Mouse (Mus musculus): ENCODE data around the gene Nrxn3.

The Nrxn3 gene

DNA sequence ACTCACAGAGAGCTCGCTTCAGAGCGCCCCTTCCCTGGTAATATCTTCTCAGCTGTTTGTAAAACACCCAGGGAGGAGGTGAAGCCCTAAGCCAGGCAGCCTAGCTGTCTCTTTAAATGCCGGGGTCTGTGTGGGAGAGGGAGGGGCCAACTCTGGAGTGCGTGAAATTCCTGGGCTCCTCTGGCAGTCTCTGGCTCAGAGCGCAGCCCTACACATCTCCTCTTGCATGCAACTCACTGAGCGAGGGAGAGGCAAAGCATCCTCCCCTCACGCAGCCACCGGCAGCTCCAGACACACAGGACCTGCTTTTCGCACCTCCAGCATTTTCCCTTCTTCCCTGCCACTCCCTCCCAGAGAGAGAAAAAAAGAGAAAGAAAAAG, at the start of gene Nrxn3:
Nrxn3 (plus strand) TSS at position 186 of the 380 bp plus-strand sequence.
- in situ Hi-C loops (cut with MboI, MseI) = no loop called here

DNA sequence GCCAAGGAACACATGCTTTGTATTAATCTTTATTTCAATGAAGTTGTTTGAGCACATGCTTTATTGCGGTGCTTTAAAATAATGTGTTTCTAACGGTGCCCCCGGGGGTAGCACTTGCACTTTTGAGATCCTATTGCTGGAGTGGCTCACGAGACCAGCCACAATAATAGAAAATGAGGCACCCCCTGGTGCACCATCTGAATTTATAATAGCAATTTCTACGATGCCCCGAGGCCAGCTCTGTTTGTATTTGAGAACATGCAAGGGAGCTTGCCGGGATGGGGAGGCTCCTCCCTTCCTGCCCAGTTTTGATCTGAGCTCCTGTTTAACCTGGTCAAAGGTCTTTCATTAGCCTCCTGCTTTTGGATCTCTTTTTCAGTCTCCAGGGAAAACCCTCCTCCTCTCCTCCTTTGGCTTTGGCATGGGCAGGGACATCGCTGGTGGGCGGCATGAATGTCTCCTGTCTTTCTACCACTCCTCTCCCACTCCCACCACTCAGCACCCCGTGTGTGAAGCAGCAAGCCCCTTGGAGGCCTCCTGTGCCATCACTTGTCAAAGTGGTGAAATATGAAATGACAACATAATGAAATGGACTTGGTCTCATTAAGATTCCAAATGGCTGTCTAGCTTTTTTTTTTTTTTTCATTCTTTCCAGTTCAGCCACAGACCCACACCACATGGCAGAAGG, 18.4 kb upstream of the Nrxn3 start:
- in situ Hi-C loops (cut with MboI, MseI) = no loop called here

DNA sequence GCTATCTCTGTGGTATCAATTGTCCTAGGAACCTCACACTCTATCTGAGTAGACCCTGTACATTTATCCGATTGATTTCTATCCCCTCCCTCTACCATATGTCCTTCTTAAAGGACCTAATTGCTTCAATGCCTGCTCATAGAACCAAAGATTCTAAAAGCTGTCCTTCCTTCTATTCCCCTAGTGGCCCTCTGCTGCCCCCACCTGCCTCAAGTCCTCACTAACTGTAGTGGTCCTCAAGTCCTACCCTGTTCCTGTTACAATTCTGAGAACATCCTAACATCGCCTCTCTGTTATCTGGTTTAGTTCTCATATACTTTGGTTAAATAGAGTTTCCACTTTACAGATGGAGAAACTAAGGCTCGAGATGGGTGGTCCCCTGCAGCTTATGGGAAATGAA, 16.7 kb upstream of the Nrxn3 start:
- in situ Hi-C loops (cut with MboI, MseI) = no loop called here

DNA sequence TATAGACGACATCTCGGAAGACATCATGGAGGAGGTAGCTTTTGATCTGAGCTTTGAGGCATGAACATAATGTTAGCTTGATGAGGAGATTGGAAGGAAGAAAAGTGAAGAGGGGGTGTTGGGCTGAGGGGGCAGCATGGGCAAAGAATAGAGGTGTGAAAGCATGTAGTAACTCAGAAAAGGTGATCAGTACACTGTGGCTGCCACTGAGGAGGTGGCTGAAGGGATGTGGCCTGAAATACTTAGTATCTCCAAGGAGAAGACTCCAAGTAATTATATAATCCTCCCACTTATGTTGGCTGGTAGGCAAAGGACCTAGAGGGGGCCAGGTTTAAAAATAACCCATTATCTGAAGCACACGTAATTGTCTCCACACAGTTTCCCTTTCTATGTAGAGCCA, 14.9 kb upstream of the Nrxn3 start:
- in situ Hi-C loops (cut with MboI, MseI) = no loop called here

DNA sequence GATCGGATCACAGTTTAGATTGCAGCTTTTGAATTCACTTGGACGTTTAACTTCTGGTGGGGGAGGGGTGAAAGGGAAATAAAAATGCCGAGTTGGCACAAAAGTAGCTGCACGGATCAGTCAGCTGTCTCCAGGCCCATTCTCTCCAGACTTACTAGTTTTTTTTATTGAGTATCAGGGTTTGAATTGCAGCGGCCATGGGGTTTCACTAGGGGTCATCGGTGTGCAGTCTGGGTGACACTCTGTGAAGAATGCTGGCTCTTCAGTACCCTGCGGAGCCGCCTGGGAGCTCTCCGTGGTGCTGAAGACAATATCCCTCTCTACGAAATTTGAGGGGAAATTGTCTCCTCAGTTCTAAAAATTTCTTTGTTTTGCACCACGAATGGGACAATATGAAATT, 13.5 kb upstream of the Nrxn3 start:
- in situ Hi-C loops (cut with MboI, MseI) = no loop called here

DNA sequence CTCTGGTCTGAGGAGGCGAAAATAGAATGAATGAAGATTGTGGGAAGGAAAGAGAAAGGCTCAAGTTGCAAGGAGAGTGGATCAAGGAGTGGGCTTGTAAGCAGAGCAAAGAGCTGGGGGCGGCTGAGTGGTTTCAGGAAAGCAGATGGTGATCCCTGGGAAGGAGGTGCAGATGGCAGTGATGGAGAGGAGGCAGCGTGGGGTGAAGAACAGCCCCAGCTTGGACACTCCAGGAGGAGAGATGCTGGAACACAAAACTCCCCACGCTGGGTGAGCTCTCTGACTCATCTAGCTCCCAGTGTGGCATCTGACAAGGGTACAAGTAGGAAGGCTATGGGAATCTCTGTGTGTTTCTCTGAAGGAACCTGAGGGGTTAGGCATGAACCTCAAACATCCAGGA, 9.2 kb upstream of the Nrxn3 start:
- in situ Hi-C loops (cut with MboI, MseI) = no loop called here

DNA sequence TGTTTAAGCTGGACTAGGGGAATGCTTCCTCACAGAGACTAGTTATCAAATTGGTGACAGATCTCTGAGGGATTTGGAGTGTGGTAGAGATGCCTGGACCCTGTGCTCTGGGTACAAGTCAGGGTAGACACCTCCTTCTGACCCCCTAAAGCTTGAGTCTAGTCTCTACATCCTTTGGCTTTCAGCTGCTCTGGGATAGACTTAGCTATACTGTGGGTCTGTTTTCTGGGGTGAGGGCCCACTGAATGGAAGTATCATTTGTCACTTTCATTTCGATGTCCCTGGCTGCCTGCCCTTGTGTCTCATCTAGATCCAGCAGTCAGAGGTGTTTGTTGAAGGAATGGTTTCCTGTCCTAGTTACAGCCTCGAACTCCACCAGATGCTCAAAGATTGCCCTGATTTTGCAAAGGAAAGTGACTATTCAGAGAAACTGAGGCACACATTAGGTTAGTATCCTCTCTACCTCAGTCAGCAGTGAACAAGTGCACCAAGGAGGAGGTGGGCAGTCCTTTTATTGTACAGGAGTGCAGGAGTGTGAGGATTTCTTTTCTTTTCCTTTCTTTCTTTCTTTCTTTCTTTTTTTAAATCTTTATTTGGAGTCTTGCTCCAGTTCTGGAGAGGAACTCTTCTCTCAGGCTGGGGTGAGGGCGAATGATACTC, 515 bp upstream of the Nrxn3 start:
- in situ Hi-C loops (cut with MboI, MseI) = no loop called here

DNA sequence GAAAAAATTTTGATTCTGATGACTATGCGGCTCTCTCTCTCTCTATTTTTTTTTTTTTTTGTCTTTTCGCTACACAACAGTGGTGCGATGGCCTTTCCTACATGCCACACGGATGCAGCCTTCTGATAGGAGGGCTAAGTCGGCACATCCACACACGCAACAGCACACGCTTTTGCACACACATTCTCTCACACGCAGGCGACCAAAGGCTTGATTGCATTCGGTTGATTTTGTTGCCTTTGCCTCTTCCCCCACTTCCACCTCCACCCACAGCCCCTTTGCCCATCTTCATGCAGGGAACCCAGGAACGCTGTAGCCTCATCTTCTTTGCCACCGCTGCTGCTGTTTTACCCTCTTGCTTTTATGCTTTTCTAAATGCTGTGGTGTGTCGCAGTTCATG, 3.6 kb downstream of the Nrxn3 start:
- in situ Hi-C loops (cut with MboI, MseI) = no loop called here

DNA sequence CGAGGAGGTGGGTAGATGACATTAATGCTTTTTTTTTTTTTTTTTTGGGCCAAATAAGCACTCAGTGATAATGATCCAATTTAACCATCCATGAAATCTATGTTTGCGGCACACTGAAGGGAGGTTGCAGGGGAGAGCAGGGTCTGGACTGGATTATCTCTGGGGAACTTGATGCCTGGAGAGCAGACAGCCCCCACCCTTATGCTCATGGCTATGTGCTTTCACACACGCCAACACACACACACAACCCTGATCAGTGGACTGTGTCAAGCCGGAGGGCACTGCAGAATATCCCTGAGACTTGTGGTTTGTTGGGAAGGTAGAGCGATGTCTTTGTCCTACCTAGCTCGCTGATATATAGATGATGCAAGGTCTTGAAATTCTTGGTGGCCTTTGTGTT, 4.1 kb downstream of the Nrxn3 start:
- in situ Hi-C loops (cut with MboI, MseI) = no loop called here

DNA sequence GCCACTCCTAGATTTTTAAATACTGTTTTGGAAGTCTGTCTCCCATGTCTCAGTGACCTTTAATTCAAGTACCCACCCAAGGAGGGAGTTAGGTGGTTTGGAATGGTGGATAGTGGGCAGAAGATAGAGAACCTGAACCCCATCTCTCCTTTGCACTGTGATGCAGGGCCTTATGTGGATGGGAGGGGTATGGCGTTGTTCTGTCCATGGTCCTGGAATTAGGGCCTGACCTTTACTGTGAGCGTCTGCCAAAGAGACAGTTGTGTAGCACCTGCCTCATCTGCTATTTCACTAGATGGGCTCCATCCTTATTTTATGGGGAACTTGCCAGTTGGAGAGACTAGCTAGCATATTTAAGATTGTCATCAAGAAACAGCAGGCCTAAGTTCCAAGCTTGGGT, 8.0 kb downstream of the Nrxn3 start:
- in situ Hi-C loops (cut with MboI, MseI) = no loop called here

DNA sequence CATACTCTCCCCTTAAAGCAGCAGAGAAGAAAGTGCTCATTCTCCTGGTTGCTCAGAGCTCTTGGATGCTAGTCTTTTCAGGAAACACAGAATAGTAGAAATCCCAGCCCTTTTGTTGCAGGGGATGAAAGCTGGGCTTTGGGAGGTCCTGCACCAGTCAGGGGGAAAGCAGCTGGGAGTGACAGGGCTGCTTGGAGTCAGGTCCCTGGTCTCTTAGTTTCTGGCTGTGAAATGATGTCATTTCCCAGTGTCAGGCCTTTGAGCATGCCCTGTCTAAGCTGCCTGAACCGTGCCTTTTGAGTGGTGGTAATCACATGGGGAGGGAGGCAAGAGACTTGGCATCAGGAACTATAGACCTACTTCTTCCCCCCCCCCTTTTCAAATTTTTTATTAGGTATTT, 12.4 kb downstream of the Nrxn3 start:
- in situ Hi-C loops (cut with MboI, MseI) = no loop called here

DNA sequence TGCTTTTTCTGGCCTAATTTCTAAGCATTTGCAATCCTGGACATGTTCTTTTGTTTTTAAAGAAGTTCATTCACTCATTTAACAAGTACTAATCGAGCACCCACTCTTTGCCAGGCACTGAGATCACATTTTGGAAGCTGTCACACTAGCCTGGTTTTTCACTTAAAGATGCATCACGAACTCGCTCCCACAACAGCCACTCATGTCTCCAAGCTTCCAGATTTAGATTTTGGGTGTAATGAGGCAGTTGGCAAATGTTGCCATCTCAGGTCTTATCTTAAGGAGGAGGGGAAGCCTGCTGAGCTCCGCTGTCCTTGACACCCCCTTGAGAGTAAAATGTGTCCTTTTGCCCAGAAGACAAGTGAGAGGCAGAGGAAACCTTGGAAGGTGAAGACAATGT, 14.4 kb downstream of the Nrxn3 start:
- in situ Hi-C loops (cut with MboI, MseI) = no loop called here

DNA sequence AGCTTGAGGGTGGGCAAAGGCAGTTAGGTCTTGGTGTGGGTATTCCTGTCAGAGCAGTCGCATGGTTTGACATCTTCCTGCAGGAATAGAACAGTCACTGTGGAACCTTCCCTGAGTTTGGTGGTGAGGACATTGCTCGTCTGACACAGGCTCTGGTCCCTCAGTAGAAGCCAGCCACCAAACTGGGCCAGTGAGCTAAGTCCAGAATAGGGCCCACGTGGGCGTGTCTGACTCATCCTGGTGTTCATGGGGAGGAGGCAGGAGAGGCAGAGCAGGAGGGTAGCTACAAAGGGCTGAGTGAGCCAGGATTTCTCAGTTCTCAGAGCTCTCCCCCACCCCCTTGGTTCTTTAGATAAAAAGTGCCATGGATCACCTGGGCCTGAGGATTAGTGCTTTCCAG, 15.9 kb downstream of the Nrxn3 start:
- in situ Hi-C loops (cut with MboI, MseI) = no loop called here

DNA sequence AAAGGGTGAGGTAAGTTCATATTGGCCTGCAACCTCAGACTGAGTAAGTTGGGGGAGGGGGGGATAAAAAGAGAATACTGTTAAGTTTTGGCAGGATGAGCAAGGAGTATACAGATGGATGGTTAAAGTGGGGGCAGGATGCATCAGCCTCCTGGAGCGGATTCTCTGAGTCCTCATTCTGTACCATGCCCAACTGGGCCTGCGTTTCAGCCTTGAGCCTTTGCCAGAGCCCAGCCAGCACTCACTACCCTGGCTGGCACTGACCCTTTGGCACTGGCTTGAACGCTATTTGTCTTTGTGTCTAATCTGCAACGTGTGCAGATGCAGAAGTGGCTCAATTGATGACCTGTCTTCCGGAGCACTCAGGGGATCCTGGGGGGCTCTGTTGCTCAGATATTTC, 24.1 kb downstream of the Nrxn3 start:
- in situ Hi-C loops (cut with MboI, MseI) = no loop called here

DNA sequence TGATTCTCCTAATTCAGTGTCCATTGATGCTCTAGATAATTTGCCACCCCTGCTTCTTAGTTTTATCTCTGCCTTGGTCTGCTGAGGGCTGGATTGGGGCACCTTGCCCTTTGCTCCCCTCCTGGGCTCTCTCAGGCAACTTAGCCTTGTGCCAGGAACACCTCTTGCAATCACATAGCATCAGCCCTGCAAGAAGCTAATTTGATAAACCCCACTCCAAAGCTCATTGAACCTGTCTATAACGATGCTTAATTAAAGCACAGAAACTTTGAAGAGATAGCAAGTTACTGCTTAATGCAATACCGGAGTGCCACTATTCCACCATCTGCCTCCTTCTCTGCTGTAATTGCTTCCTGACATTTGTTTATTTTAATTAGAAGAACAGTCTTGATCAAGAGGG, 42.1 kb downstream of the Nrxn3 start:
- in situ Hi-C loops (cut with MboI, MseI) = no loop called here

DNA sequence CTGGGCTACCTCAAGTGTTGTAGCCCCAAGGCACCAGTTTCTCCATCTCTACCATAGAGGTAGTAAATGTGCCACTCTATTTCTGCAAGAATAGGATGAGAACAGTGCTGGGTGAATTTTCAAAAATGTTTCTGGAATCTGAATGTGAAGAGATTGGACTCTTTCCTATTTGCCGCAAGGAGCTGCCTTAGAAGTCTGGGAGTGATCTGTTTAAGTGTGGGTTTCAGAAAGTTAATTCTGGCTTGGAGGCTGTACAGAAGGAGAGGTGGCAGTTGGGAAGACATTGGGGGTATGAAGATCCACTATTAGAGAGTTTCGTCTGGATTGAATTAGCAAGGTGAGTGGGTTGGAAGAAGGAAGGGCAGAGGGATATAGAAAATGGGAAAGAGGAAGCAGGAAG, 52.0 kb downstream of the Nrxn3 start:
- in situ Hi-C loops (cut with MboI, MseI) = no loop called here

DNA sequence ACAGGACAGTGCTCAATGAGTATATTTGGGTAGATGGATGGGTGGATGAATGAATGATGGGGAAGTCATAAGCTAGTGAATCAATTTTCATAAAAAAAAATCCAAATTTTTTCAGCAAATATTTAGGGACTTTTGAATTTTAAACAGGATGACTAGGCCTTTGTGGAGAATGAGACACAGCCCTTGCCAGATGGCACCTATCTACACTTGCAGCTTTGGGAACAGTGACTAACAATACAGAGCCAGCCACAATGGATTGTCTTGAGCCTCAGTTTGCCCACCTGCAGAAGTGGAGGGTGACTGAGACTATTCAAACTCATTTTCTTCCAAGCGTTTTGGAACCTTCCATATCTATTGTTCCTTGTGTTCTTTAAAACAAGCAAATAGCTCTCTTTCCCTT, 55.4 kb downstream of the Nrxn3 start:
- in situ Hi-C loops (cut with MboI, MseI) = no loop called here

DNA sequence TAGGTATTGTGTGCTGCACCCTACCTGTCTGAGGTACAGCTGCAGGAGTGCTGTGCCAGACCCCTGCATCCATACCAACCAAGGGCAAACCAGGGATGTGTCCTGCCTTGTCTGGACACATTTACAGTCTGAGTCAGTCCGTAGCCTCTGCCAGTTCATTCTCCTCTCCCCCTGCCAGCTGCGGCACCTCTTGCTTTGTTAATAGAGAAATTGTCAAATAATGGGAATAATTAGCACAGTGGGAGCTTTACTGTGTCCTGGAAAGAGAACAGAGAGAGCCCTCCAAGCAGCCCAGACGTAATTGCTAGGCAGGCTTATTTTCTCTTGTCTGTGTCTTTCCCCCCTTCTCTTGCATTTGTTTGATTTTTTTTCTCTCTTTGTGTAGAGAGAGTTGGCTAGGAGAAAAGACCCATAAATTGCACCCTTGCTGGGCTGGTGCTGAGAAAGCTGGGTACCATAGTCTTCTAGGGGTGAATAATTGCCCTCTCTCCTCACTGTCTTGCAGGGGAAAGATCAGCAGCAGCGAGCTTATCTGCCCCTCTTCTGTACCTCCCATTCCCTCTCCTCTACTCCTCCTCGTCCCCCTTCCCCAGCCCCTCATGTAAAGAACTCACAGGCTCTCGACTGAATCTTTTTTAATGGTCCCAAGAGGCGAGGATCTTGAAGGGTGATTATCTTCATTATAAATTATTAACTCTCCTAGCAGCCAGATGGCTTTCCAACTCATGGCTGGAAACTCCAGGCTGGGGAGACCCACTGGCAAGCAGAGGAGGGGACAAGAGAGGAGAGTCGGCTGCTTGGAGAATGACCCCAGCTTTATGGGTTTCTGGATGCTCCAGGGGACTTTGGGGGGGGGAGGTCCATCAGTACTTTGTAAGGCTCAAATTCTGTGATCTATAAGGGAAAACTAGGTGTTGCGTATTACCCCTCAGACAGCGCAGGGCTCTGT, 61.8 kb downstream of the Nrxn3 start:
- in situ Hi-C loops (cut with MboI, MseI) = no loop called here

DNA sequence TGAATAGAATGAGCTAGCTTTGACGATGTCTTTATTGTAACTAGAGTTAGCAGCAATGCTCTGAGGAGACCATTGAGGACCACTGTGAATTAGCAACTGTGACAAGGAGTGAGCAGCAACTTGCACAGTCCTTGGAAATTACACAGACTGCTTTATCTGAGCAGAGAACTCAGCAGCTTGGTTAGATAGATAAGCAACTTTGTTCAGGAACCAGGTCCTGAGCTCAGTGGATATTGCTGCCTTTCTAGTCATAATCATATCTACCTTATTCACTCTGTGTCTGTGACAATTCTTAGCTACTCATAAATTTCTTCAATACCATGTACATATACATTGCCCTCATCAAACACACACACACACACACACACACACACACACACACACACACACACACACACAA, 70.6 kb downstream of the Nrxn3 start:
- in situ Hi-C loops (cut with MboI, MseI) = no loop called here

DNA sequence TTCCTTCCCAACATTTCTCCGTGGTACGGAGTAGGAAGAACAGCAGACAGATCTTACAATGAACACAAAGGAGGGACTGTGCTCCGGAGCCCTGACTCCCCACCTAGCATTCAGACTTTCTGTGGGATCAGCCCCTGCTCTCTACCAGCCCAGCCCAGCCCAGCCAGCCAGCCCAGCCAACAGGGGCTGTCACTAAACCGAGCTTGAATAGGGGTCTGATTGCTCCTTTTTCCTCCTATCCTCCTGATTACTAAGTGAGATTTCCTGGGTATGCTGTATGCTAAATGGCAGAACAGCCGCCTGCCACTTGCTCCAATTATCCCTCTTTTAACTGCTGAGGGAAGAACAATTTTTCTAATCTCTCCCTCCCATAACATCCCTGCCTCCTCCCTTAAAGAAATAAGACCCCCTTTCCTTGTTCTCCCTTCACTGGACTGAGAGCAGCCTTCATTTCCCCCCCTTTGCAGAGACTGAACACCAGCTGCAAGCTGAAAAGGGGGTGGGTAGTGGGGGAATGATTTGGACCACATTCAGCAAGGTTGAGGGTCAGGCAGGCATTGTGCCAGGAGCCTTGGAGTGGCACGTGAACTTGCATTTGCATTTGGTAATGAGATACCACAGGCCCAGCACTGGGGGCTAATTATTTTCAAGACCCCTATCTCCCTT, 78.4 kb downstream of the Nrxn3 start:
- in situ Hi-C loops (cut with MboI, MseI) = no loop called here

DNA sequence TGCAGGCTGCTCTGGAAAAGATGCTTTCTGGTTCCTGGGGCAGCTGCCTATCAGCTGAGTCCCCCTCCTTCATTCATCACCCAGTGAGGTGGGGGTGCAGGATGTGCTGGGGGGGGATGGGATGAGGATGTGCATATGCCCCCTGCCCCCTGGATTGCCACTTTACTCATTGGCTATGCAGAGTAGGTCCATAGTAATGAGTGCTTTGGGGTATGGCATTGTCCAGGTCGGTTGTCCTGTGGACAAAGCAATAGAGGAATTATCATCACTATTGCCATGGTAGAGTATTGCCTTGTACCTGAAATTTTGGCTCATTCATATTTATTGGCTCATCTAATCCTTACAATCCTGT, 79.0 kb downstream of the Nrxn3 start:
- in situ Hi-C loops (cut with MboI, MseI) = no loop called here

DNA sequence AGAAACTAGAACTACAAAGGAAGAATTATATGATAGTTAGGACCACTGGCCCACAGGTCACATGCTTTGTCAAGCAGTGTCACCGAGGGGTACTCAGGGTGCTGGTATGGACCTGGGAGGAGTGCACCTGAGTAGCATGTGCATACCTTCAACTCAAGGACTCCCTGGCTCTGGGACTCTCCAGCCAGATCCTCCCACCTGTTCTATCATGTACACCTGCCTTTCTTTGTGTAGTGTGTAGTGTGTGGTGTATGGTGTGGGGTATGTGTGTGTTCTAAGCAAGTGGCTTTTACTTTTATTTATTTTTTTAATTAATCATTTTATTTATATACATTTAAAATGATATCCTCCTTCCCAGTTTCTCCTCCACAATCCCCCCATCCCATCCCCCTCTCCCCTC, 86.3 kb downstream of the Nrxn3 start:
- in situ Hi-C loops (cut with MboI, MseI) = no loop called here

All from T-helper 2 cell (primary cell).